Mouse (Mus musculus) monocyte, adult 2 months (primary cell): ENCODE results near the gene 9230112D13Rik.

Source experiments
- DNase-seq, 2 experiments: peaks; one replicate each; pipeline ENCODE4 v3.0.0; 2022; ENCODE audit warnings: low spot score in 2 of 2, low read depth in 1 of 2

Gene 9230112D13Rik

DNA sequence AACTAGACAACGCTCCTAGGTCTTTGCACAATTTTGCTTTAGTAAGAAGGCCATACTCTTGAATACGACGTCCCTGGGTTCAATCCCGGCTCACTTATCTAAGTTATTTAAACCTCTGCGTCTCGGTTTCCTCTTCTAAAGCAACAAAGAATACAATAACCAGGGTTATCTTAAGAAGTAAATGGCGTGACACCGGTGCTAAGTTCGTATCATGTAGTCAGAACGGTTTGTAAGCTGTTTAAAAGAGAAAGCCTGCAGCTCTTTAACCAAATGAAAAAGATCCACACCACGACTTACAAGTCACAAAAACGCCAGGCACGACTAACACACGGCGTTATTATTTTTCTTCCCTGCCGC is 21.2 kb downstream of the 9230112D13Rik start:
- no peak for DNase-seq

DNA sequence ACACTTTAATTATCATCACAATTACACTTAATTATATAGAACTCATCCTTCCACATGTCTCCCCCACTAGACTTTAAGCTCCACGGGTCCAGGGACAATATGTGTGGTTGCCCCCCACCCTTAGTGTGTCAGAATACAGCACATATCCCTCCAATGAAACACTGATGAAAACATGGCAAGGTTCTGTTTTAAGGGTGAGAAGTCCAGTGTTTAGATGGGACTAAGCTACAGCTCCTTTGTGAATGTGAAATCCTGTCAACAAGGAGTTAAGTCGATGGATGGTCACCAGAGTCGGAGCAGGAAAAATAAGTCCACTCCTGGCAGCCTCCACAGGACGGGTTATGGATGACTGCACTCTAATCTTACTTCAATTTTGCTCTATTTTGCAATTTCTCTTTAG is 22.3 kb downstream of the 9230112D13Rik start:
- DNase-seq, result no peak

GRCm38 (mm10) chr14:34499664-34500063 is 22.9 kb downstream of the 9230112D13Rik start:
- DNase-seq, result no peak

DNA sequence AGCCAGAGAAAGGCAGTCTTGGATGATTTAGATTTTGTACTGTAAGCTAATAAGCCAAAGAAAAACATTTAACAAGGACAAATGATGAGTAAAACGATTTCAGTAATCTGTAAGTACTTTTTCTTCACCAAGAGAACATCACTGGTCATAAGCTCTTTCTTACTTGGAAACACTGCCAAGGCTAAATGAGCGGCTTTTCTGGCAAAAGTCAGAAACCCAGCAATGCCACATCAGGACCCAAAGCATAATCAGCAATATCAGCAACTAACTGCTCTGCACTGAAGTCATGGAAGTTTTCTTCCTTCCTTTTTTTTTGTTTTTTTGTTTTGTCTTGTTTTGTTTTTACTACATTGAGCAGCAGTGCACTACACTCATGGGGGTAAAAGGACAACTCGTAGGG is 25.3 kb downstream of the 9230112D13Rik start:
- DNase-seq, result no peak

- no peak for DNase-seq
These were observed 28.9 kb downstream of the 9230112D13Rik start for GRCm38 (mm10) chr14:34493682-34494081.

DNA sequence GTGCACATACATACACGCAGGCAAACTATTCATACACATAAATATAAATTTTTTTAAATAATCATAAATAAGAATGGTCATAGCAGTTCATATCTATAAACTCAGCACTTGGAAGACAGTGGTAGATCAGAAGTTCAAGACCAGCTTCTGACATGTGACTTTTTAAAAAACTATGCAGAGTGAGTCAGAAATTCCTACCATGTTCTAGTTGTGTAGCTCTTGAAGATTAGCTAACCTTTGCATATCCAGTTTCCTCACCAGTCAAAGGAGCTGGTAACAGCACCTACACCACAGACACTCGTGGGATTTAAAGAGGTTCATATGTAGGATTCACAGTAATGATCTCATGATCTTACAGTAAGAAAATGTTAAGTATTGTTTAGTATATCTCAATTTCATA is 29.9 kb downstream of the 9230112D13Rik start:
- no peak for DNase-seq

- DNase-seq, result no peak
These were observed 31.6 kb downstream of the 9230112D13Rik start for GRCm38 (mm10) chr14:34490965-34491364.

GRCm38 (mm10) chr14:34489928-34490327 is 32.7 kb downstream of the 9230112D13Rik start:
- DNase-seq, result no peak

DNA sequence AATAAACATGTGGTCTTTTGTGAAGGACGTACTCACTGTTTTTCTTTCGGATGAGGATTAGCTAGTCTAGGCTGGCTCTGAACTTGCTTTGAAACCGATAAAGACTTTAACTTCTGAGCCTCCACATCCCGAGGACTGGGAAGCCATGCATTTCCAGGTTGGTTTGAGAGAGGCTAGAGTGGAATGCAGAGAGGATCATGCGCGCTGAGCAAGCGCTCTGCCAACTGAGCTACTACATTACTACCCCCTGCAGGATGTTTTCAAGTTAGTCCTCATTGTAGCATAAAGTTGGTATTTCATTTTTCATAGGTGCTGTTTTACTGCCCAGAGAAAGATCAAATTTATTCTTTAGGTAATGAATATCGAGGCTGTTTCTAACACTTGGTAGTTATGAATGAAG is 36.4 kb downstream of the 9230112D13Rik start:
- no peak for DNase-seq

DNA sequence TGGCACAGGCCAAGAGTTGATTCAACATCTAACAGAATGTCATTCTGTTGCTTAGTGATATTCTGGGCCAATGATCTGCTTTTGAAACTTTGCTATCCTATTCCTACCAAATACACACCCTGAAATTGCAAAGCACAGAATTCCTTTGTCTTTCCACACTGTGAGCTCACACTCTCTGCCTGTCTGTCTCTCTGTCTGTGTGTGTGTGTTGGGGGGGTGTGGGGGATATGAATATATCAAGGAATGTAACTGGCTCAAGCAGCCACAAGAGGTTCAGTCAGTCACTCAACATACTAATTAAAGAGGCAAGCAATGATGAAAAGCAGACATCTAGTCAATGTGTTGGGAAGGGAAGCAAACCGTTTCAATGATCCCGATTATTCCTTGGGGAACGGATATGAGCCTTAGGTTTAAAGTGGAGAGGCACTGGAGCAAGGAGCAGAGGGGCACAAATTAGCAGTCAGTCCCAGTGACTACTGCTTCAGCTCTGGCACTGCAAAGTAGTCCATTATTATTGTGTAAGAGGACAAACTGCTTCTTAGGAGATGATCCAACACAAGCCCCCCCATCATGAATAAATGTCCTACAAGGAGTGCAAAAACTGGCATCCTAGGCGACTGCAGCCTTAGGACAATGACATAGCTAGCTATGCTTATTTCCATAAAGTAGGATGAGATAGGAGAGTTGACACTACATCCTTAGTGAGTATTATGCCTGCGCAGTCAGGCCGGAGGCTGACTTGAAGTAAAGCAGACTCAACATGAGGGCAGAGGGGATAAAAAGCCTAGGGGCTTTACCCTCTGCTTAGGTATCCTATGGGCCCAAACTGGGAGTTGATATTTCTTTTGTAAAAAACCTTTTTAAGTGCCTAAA is 38.9 kb downstream of the 9230112D13Rik start:
- no peak for DNase-seq

DNA sequence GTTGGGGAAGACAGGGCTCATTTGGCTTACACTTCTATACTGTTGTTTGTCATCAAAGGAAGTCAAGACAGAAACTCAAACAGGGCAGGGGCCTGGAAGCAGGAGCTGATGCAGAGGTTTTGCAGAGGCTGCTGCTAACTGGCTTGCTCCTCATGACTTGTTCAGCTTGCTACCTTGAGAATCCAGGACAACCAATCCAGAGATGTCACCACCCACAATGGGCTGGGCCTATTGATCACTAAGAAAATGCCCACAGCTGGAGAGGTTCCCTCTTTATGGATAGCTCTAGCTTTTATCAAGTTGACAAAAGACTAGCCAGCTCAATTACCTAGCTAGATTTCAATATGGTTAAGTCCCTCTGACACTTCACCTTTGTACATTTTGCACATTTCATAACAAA is 51.0 kb downstream of the 9230112D13Rik start:
- DNase-seq, result no peak

DNA sequence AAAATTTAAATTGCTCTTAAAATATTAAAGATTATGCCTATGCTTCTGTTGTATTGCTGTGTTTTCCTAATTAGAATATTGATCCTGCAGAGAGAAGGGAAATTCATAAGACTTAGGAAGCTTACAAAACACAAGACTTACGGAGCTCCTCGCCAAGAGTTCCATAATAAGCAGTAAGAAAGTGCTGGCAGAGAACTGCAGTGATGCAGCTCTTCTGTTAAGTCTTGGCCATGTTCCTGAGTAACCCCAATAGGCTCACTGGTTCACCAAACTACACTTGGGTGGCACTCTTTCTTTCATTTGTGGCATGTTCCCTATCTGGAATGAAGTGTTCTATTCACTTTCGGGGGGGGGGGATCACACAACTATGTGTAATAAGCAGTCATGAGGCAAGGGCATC is 56.3 kb downstream of the 9230112D13Rik start:
- no peak for DNase-seq
